Mouse (Mus musculus) brain, embryonic 14.5 days (tissue): ENCODE data around the gene Diras2.

Experiments
- CTCF ChIP-seq: fragments of 200-500 bp; IDR thresholded peaks from 2 replicates; pipeline ENCODE4 v1.5.1; 2012; ENCODE audit warnings: inconsistent platforms, mild to moderate bottlenecking, moderate library complexity, borderline replicate concordance; ENCODE audit not compliant: insufficient read depth, insufficient read length; ENCODE audit errors: extremely low read depth
- POLR2A ChIP-seq: fragments of 200-500 bp; IDR thresholded peaks from 2 replicates; pipeline ENCODE4 v1.6.1; 2012; ENCODE audit warnings: mild to moderate bottlenecking, inconsistent platforms, borderline replicate concordance; ENCODE audit not compliant: poor library complexity, insufficient read depth, insufficient read length, severe bottlenecking; ENCODE audit errors: extremely low read depth

DNA sequence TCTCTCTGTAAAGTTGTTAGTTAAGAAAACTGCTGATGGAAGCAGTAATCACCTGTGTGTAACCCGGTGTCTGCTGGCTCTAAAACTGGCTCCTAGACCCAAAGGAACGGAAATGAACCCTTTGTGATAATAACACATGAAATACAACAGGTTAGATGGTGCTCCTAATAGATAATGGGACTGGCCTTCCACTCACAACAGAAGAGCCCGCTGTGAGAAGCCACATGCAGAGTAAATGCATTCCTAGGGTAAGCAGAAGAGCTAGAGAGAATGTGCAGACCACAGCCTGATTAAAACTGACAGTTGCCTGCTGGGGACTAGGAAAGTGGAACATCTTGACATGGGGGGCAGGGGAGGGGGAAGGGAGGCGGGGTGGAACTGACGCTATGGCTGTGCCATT lies 18.7 kb downstream of the Diras2 start:
- TF ChIP-seq CTCF, result no peak
- no peak for TF ChIP-seq POLR2A
